Mouse (Mus musculus): ENCODE measurements at regions not wholly inside any gene's neighbourhood (a gene's known extent, or its start where the extent isn't known, plus 50 kb on each side); places are given as distances from the start of the nearest gene placed in this dataset.

DNA sequence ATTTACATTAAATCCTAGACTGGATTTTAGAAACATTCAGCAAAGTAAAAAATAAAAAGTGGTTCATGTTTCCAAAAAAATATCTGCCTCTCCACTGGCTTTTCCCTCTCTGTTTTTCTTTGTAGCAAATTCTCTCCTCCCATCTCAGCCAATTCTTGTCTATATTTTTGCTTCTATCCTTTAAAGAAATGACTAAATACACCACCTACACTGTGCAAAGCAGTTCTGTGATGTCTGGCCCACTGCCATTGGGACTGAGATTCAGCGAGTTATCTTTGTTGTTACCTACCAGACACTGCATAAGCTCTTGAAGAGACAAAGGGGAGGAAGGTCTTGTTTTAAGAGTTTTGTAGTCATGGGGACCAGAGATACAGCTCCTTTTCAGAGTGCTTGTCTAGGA, 835.8 kb upstream of the Klhl29 start:
- peak in 1 of 2 experiments; percentile 10 for DNase-seq

DNA sequence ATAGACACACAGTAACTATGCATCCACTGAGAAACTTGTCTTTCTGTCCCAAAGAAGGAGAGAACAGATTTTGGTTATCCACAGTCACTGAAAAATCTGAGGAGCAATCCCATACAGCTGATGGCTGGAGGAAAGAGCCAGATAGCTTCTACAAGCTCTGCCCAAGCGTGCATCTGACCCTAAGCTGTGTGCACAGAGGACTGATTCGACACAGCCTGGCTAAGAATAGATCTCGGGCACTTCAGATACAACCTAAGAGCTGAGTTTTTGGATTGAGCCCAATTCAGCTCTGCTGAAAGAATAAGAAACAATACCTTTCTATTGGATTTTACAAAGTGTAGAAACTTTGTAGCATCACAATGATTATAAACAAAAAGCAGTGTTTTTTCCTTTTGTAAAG, 813.8 kb upstream of the Klhl29 start:
- no peak for DNase-seq

DNA sequence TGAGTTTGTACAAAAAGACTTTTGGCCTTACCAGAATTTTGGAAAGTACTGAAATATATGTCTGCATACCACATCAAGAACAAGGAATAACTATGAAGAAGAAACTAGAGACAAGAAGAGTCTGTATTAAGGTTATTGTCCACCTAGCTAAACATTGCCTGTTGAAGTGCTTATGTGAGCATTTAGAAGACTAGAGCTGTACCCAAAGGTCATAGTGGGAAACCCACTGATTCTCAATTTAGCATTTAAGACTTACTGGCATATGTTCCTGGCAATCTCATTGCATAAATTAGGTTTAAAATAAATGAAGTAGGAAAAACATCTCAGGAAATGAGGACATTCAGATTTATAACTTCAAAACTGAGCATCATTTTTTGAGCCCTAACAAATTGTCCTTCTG, 793.3 kb upstream of the Klhl29 start:
- DNase-seq = no peak

DNA sequence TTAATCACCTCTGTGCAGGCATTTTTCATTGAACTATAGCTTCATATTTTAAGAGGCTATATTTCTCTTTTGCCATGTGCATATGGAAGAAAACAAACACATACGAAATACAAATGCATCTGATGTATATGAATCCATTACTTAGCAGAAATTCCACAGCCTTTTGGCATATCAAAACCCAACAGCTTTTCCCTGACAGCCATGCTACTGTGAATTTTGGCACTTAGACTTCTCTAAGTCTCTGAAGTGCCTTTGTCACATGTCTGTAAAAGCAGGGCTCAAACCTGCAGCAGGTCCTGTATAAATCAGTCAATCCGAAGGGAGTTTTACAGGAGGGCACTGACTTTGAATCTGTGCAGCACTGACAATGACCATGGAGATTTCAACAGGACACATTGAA, 778.8 kb upstream of the Klhl29 start:
- no peak for DNase-seq

DNA sequence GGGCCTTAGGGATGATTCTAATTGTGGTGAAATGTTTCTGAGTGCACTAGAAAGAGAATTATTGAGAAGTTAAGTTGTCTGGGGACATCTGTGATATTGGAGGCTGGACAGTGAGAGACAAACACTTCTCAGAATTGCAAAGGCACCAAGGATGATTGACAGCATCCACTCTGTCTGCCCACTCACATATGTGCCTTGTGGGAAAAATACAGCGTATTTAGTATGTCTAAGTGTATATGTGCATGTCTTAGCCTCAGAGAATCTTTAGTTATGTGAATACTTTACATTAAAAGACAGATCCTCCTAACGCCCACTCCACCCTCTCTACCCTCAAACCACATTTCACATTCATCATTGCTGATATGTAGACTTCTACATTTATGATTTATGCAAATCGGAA, 776.0 kb upstream of the Klhl29 start:
- DNase-seq = no peak

DNA sequence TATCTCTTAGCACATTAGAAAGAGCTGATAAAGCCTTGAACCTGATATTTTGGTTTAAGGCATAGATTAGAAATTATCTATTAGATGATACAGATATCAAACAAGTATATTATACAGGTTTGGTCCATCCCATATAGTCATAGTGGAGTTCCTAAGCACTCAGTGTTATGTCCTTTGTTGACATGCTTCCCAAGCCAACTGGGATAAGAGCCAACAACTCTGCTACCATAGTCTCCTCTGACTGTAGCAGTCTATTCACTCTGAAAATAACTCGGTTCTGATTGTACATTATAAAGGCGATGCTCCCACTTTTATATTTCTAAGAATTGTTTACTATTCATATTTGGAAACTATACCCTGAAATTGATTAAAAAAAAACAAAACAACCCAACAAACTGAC, 757.0 kb upstream of the Klhl29 start:
- no peak for DNase-seq

DNA sequence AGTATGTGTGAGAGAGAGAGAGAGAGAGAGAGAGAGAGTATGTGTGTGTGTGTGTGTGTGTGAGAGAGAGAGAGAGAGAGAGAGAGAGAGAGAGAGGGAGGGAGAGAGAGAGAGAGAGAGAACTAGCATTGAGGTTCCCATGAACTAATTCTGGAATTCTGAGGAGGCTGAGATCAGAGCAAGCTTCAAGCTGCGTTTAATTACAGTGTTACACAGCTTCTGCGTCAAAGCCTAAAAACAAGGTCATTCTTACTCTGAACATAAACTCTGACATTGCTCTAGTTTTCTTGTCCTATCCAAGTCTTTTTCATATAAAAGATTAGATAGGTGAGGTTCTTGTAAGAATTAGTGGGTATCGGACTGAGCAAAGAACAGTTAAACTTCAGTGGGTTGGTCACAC, 744.1 kb upstream of the Klhl29 start:
- DNase-seq = no peak

DNA sequence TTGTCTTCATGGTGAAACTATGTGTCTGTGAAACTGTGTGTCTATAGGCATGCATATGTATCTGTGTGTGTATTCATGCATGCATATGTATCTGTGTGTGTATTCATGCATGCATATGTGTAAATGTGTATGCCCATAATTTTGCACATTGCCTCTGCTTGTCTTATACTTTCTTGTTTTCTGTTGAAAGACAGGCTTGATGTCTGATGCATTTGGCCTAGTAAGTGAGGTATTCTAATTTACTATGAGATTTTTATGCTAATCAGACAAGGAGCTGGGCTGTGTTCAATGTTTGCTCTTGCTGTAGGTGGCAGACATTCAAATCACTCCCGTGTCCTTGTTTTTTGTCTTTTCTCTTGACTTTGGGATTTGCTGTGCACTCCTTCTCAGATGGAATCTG, 739.8 kb upstream of the Klhl29 start:
- DNase-seq = no peak

DNA sequence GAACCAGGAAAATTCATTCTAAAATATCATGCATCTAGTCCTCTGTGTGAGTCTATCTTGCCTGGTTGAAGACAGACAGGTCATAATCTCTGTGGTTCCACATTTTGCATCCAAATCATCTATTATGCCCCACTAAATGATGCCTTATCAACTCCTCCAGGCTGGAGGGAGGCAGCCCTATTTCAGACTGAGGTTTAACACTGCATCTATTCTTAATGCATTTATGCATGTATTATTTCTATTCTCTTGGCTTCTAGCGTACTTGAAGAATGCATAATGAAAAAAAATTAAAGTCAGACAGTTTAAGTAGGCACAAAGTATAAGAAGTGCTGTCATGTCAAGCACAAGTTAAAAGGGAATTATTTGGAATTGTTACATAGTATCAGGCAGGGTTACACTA, 721.8 kb upstream of the Klhl29 start:
- no peak for DNase-seq

DNA sequence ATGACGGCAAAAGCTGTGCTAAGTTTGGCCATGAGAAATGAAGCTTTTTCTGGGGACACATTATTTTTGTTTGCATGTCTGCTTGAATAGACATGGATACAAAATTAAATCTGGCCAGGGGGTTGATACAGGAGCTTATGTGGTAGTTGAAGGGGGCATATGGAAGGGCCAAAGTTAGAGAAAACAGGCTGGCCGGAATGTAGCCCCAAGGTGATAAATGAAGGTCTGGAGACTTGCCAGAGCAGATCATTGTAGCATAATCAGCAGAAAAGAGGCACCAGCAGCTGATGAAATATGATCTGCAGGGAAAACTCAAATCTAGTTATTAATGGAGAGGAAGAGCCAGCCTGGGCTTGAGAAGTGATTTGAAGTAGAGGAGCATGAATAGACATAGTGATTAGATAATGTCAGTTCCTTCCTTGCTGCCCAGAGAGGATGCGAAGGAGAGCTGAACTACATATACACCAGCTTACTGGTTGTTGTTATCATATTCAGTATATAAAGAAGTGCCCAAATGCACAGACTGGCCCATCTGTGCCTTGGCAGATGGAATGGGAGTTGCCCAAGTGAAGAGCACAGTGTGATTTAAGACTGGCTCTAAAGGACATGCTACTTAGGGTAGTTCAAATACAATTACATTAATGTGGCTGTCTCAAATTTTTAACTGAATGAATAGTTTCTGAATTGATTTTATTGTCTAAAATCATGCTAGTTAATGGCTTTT, 712.3 kb upstream of the Klhl29 start:
- DNase-seq = no peak

DNA sequence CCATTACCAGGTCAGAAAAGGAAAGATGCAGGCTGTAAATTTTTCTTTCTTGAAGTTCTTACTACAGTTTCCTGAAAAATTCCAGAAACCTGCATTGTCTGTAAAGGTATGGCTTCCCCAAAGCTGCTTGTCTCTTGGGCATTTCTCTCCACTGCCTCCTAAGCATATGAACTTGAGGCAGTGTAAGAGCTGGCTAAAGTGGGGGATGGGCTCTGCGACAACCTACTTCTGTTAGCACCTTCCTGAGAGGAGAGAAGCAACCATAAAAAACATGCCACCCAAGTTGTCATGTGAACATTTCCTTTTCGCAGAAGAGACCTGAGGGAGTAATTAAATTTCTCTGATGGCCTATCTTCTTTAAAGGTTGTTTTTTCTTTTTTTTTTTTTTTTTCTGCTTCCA, 711.6 kb upstream of the Klhl29 start:
- DNase-seq = no peak

DNA sequence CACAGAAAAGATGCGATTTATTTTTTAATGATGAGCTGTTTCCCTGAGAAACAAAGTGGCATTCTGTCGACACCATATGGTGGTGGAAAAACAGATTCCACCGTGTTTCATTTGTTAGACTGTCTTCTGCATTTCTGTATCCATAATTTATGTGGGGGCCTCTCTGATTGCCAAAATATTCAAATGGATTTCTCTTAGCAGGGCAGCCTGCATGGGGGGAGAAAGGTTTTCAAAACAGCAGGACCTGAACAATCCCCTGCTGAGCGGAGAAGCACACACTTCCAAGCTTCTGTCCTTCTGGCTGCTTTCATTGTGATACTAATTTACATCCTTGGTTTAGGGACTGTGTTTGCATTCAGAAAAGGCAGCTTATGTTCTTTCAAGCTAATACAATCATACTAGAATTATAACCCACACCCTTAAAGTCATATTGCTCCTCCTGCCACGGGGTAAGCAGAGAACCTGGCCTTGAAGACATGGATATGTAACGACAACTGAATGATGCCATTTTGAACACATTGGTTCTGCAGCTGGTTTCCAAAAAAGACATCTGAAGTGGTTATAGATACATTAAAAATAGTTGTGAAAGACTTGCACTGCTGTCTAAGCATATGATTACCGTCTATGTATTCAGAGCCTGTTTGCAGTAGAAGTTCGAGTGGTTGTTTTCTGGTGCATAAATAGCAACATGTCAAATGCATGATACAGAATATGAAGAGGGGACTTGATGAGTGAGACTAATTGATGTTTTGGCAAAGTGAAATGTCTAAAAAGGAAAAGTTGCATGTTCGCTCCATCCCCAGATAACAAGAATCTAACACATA, 671.6 kb upstream of the Klhl29 start:
- DNase-seq = peak; percentile 47 to 65

DNA sequence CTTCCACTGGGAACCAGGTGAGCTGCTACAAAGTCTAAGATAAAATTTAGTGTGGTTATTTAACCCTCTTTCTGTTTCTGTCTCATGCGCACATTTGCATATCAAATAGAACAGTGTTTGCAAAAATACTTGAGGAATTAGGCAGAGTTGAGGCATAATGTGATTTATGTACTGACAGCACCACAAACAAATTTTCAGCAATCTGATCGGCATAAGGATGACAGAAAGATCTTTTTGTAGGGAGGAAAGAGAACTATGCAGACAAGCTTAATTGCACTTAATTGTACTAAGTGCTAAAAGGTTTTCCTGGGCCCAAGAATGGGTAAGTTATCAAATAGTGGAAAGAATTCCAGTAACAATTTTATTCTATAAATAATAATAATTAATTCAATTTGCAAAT, 670.6 kb upstream of the Klhl29 start:
- DNase-seq = no peak

DNA sequence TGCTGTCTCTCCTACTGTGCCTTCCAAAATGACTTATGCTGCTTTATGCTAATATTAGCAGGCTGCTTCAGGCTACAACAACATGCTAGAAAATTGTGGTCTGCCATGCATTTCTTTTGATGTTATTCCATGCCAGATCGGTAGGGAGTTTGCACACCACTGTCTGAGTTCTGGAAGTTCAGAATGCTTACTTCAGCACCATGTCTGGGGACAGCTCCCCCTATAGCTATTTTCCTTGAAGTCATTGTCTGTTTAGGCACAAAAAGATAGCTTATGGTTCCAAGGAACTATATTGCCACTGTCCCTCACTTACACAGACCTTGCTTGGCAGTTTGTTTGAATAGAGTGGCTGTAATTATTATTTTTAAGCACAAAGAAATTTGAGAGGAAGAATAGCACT, 666.8 kb upstream of the Klhl29 start:
- no peak for DNase-seq

DNA sequence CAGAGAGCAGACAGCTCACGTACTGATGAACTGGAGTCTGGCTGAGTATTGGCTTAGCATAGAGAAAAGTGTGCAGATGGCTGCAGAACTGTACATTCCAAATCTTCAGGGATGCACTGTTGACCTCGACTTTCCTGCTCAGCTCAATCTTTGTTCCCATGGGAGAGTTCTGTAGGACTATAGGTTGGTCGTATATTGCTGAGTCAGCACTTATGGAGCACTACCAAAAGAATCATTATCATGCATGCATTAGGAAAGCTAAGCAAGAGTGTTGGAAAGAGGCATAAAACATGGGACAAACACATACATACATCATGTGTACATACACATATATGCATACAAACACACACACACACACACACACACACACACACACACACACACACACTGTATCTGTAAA, 648.6 kb upstream of the Klhl29 start:
- no peak for DNase-seq

DNA sequence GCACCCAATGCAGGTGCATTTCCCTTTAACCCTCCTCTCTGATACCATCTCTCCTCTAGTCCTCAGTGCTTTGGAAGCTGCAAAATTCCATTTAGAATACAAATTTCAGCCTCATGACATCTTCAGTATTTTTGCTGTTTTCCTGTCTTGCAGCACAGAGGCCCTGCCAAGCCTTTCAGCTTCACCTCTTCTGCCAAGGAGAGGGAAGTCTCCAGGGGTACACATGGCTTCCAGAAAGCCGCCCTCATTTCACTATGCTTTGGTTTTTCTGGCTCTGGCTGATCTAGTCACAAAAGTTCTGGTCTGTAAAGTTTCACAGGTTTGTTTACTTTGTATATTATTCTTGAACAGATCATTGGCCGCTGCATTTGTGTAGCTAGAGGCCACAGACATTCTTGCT, 647.0 kb upstream of the Klhl29 start:
- no peak for DNase-seq

DNA sequence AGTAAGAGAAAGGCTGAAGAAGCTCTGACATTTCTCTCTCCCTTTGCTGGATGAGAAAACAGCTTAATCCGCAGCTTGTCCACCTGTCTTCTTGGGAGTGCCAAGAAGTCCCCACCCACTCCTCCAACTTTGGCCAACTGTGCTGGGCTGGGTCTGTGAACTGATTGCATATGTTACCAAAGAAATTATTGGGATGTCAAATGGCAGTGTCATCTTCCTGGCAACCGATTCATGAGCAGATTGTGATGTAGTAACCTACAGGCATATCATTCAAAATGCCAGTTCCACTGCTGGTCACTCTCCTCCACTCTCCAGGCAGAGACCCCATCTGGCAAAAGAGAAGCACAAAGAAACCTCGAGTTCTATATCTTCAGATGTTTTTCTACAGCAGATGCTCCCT, 625.5 kb upstream of the Klhl29 start:
- DNase-seq = peak in 1 of 2 experiments; percentile 13

DNA sequence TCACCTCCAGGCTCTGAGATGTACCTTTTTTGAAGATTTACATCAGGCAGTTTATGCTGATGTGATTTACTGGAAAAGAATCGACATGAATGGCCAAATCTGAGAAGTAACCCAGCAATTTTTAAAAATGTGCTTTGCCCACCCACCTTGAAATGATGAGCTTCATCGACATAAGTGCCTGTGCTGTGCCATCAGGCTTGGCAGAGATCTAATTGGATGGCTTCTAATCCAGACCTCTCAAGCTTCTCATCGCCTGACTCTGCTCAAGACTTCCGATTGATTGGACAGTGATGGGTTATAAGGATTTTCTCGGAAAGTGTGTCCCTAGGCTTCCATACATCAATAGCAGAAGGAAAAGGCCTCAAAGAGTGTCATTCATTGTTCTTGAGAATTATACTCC, 621.9 kb upstream of the Klhl29 start:
- no peak for DNase-seq

DNA sequence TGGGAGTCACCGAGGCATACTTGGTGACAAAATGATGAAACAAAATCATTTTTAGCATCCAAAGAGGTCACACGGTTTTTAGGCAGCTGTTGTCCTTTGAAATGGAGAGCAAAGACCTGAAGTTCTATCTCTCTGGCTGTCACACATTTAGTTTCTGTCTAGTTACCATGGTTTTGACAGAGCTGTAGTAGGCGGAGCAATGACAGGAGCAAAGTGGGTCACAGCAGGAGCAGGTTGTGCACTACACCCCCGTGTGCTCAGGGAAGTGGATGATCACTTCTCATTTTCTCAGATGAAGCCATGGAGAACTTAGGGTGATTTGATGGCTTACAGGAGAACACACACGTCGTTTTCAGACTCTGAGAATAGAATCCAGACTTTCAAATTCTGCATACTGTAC, 621.2 kb upstream of the Klhl29 start:
- DNase-seq = no peak

DNA sequence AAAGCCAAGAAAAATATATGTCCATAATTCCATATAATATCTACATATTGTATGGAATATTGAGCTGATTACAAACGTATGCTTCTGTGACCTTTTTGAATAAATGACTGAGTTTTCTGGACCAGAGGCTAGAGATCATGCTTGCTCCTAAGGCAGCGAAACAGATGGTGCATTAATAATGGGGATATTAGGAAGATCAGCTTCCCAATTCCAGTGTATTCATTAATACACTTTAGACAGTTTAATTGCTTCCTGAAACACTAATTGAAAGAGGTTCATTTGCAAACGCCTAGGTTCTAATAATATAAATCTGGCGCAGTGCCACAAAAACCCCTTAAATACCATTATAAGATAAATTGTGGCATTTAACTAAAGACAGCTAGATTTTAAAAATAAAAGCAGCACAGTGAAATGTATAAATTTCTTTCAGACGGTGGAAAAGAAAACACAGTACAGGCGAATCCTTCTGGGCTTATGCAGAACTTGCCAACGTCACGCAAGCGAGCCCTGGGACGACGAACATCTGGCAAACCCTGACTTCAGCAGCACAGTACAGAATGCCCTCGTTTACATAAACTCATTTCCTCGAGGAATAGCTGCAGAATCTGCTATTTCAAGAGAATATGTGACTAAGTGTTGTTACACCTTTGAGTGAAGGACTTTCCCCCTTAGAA, 608.6 kb upstream of the Klhl29 start:
- no peak for DNase-seq

DNA sequence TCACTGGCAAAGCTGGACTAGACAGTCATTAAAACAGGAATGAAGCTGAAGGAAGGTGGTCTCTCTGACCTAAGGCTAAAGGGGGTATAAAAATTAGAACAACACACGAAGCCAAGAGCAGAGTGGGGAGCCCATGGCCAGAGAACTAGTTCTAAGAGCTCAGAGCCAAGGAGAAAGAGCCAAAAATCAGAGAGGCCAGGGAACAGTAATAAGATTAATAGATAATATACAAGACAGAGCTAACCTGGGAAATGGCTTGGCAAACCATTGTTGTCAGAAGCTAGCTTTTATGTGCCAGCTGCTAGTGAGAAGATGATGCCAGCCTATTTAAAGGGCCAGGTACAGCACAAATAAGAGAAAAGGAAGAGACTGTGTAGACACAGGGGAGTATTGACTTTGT, 606.6 kb upstream of the Klhl29 start:
- no peak for DNase-seq

DNA sequence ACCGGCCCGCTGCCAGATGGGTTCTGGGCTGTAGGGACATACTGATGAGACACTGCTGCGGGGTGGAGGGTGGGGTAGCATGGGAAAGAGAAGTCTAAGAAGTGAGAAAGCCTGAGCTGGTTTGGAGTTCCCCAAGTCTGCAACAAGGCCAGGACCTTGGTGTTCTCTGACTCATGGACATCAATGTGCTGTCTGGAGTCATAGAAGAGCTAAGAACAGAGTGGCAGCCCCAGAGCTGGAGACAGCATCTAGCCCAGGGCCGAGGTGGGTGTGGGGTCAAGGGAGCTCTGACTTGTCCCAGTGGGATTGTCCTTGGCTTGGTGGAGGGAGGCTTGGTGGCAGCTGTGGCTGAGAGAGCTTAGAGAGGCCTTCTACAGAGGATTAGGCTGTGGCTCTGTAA, 600.4 kb upstream of the Klhl29 start:
- no peak for DNase-seq

DNA sequence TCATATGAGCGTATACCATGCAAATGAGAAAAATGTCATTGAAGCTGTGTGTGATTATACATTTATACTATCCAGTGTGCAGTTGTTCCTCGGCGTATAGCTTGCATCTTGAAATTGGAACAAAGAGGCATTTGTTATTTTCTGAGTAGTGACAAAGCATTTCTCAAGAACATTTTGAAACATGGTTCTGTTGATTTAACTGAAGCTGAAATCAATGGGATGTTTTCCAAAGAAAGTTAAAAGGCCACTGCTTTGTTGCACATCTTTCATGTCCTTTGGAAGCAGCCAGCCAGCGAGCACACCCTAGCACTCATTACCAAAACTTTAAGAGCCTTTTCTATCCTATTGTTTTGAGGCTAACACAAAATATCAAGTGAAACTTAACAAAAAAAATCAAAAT, 594.1 kb upstream of the Klhl29 start:
- DNase-seq = no peak

DNA sequence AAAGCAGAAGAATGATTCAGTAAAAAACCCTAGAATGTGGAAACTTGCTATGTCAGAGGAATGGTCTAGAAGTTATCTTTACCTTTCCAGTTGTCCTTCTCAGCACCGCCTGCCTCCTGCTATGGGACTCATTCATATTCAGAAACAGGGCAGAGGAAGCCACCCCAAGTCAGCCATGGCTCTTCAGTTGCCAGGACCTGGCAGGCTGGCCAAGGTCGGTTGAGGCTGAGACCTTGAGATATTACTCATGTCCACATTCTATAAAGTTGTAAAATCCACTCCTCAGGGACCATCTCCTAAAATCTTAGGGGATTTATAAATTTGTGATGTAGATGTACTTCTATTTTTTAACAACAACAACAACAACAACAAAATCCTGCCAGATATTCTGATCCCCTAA, 580.7 kb upstream of the Klhl29 start:
- DNase-seq = no peak
